8 mouse cellular contexts compared by ENCODE assay signal in genomic region chr11:55459850-55460558, GRCm38 (mm10). TPM values are rescaled to one million over a fixed set of nuclear protein-coding genes. Genes with fewer than 3 reads are reported as not detected.
DNase-seq lines count a peak whose midpoint lies in the region; ATAC-seq and TF ChIP-seq lines count a peak whose summit lies in the region.

No protein-coding gene starts in this region.

- H3K9ac ChIP-seq in embryonic facial prominence, embryonic 11.5 days (replicated peaks; ENCODE audit: low read length): peak overlapping the region; percentile 58
- H3K9ac ChIP-seq in intestine, embryonic 16.5 days (ENCODE audit: low read depth, low read length): peak overlapping the region; percentile 80

- H3K9me3 ChIP-seq in embryonic facial prominence, embryonic 11.5 days (replicated peaks; ENCODE audit: control insufficient read depth, low read length): no peaks in the 10 kb centered on the region
- no peaks in the 10 kb centered on the region for H3K9me3 ChIP-seq in intestine, embryonic 16.5 days (ENCODE audit: control insufficient read depth, low read length)

- intact Hi-C loops in left cerebral cortex, postnatal 36 days (cut with DNase I): no loop called here

- WGBS in kidney, adult 2 months: 9% methylated on average over 3 of the region's 3 CpGs
- WGBS in embryonic facial prominence, embryonic 11.5 days: 29% methylated on average over 3 of the region's 3 CpGs
- 27% methylated on average over 3 of the region's 3 CpGs for WGBS in intestine, embryonic 16.5 days

- DNase-seq in kidney, adult 2 months: peak; percentile 39
- no peak for DNase-seq in kidney, adult 9 months
- peak; percentile 38 for DNase-seq in embryonic facial prominence, embryonic 11.5 days (ENCODE audit: low spot score)
- DNase-seq in B cell, adult 2 months: no peak
- DNase-seq in spleen, adult 18-20 months: no peak
- no peak for DNase-seq in left cerebral cortex, postnatal 36 days (ENCODE audit: low spot score in 2 of 2)

- H3K27me3 ChIP-seq in kidney, adult 2 months (replicated peaks; ENCODE audit: control insufficient read depth, insufficient read depth, low read length): no peaks in the 10 kb centered on the region
- no peaks in the 10 kb centered on the region for H3K27me3 ChIP-seq in embryonic facial prominence, embryonic 11.5 days (ENCODE audit: control insufficient read depth, insufficient read depth, low read length)
- no peaks in the 10 kb centered on the region for H3K27me3 ChIP-seq in intestine, embryonic 16.5 days (replicated peaks; ENCODE audit: control insufficient read depth, insufficient read depth, low read length)
- no peaks in the 10 kb centered on the region for H3K27me3 ChIP-seq in myocyte (ENCODE audit: control insufficient read depth, insufficient read depth, insufficient read length)

- H3K79me2 ChIP-seq in myocyte (ENCODE audit: control insufficient read depth, insufficient read depth): peaks cover 29% of the 10 kb centered on the region

- peak overlapping the region; percentile 4 for H3ac ChIP-seq in myocyte (ENCODE audit: control insufficient read depth, insufficient read length)

- peaks cover 20% of the 10 kb centered on the region; the same call in 1 of the 2 replicates for H3K4me1 ChIP-seq in kidney, adult 2 months (ENCODE audit: control insufficient read depth, insufficient read depth, low read length)
- no peaks in the 10 kb centered on the region; the same call in 1 of the 2 replicates for H3K4me1 ChIP-seq in embryonic facial prominence, embryonic 11.5 days (ENCODE audit: control insufficient read depth, insufficient read depth, low read length)
- H3K4me1 ChIP-seq in intestine, embryonic 16.5 days (ENCODE audit: control insufficient read depth, insufficient read depth, low read length): peaks cover 18% of the 10 kb centered on the region

- H3K4me3 ChIP-seq in kidney, adult 2 months (ENCODE audit: insufficient read depth, low read depth, low read length): peak overlapping the region; percentile 93
- H3K4me3 ChIP-seq in embryonic facial prominence, embryonic 11.5 days (ENCODE audit: low read depth, low read length): peak overlapping the region; percentile 69
- H3K4me3 ChIP-seq in intestine, embryonic 16.5 days (ENCODE audit: low read length): peak overlapping the region; percentile 79
- H3K4me3 ChIP-seq in myocyte: peak overlapping the region; percentile 72

- TF ChIP-seq POLR2A in kidney, adult 2 months (IDR thresholded peaks at IDR 0.05; ENCODE audit: low read depth, low read length): no peak
- TF ChIP-seq POLR2A in myocyte (IDR thresholded peaks at IDR 0.05; ENCODE audit: insufficient read length, low read depth): no peak

- no peaks in the 10 kb centered on the region for H3K36me3 ChIP-seq in kidney, adult 2 months (ENCODE audit: control insufficient read depth, insufficient read depth, low read length)
- H3K36me3 ChIP-seq in embryonic facial prominence, embryonic 11.5 days (replicated peaks; ENCODE audit: control insufficient read depth, insufficient read depth, low read depth, low read length): no peaks in the 10 kb centered on the region
- H3K36me3 ChIP-seq in intestine, embryonic 16.5 days (ENCODE audit: control insufficient read depth, insufficient read depth, low read length): no peaks in the 10 kb centered on the region
- H3K36me3 ChIP-seq in myocyte (ENCODE audit: control insufficient read depth, insufficient read depth): no peaks in the 10 kb centered on the region

- H3K27ac ChIP-seq in kidney, adult 2 months (ENCODE audit: insufficient read depth, low read depth, low read length): peak overlapping the region; percentile 77
- no peak overlapping the region for H3K27ac ChIP-seq in embryonic facial prominence, embryonic 11.5 days (replicated peaks; ENCODE audit: low read depth, low read length)
- peak overlapping the region; percentile 67 for H3K27ac ChIP-seq in intestine, embryonic 16.5 days (ENCODE audit: low read length)

- no peak for ATAC-seq in embryonic facial prominence, embryonic 11.5 days (replicated peaks; ENCODE audit: insufficient number of reproducible peaks, low FRiP score, low TSS enrichment, low read depth)
- no peak for ATAC-seq in intestine, embryonic 16.5 days

- no peak for TF ChIP-seq CTCF in kidney, adult 2 months (conservative IDR thresholded peaks at IDR 0.05; ENCODE audit: insufficient read depth, insufficient read length, low read depth, low read length)

- H3K4me2 ChIP-seq in embryonic facial prominence, embryonic 11.5 days (ENCODE audit: low read depth, low read length): peak overlapping the region; percentile 84
- peak overlapping the region; percentile 84 for H3K4me2 ChIP-seq in intestine, embryonic 16.5 days (ENCODE audit: low read depth, low read length)
- H3K4me2 ChIP-seq in myocyte (ENCODE audit: low read depth): peak overlapping the region; percentile 98

TF ChIP-seq in myocyte, 11 proteins besides CTCF, POLR2A, EP300 and RAD21:
- TF ChIP-seq TCF3 (IDR thresholded peaks at IDR 0.05; ENCODE audit: insufficient read length, low read depth): no peak
- TF ChIP-seq POLR2AphosphoS2 (IDR thresholded peaks at IDR 0.05; ENCODE audit: insufficient read length, low read depth): no peak
- no peak for TF ChIP-seq MAX (IDR thresholded peaks at IDR 0.05; ENCODE audit: low read depth)
- no peak for TF ChIP-seq REST (IDR thresholded peaks at IDR 0.05; ENCODE audit: insufficient read depth, insufficient read length)
- no peak for TF ChIP-seq CEBPB (IDR thresholded peaks at IDR 0.05; ENCODE audit: insufficient read depth, poor library complexity, severe bottlenecking)
- TF ChIP-seq E2F4 (IDR thresholded peaks at IDR 0.05; ENCODE audit: insufficient read depth): no peak
- no peak for TF ChIP-seq USF1 (IDR thresholded peaks at IDR 0.05; ENCODE audit: low read depth)
- no peak for TF ChIP-seq TCF12 (IDR thresholded peaks at IDR 0.05; ENCODE audit: insufficient read depth, poor library complexity, severe bottlenecking)
- TF ChIP-seq MYOG (IDR thresholded peaks at IDR 0.05; ENCODE audit: control insufficient read depth in 1 of 3, insufficient read depth in 1 of 3, insufficient read length in 2 of 3, low read depth in 2 of 3): no peak
- TF ChIP-seq SRF (IDR thresholded peaks at IDR 0.05; ENCODE audit: control insufficient read depth, insufficient read length, low read depth): no peak
- TF ChIP-seq MYOD1 (IDR thresholded peaks at IDR 0.05; ENCODE audit: control insufficient read depth in 1 of 3, insufficient read length in 2 of 3, low read depth in 2 of 3): no peak

RNA-seq across cellular contexts. Expression of gene Atox1, which starts 1.0 kb away (rescaled TPM):
- 698 and 771 TPM in 2 replicates for polyA plus RNA-seq in kidney, adult 2 months (2012; rRNA removed)
- 243 and 262 TPM in 2 replicates for polyA plus RNA-seq in embryonic facial prominence, embryonic 11.5 days (2014; fragmentation: Nextera tagmentation; extraction: Ambion mirVana)
- polyA plus RNA-seq in intestine, embryonic 16.5 days (2015; fragmentation: Nextera tagmentation; extraction: Ambion mirVana): 408 and 413 TPM in 2 replicates
- 264 TPM for polyA plus RNA-seq in myocyte (2012; fragmentation: generic; extraction: Trizol)
- 100 to 1,000 TPM in 1 of 2 experiments, 10 to 100 TPM in 1; 88.1 to 111 TPM for total RNA-seq in left cerebral cortex, postnatal 36 days (2021)

RNA-seq across cellular contexts. Expression of gene G3bp1, which starts 9.5 kb away (rescaled TPM):
- polyA plus RNA-seq in kidney, adult 2 months (2012; rRNA removed): 23.3 and 28.3 TPM in 2 replicates
- polyA plus RNA-seq in embryonic facial prominence, embryonic 11.5 days (2014; fragmentation: Nextera tagmentation; extraction: Ambion mirVana): 261 and 263 TPM in 2 replicates
- 137 and 153 TPM in 2 replicates for polyA plus RNA-seq in intestine, embryonic 16.5 days (2015; fragmentation: Nextera tagmentation; extraction: Ambion mirVana)
- polyA plus RNA-seq in myocyte (2012; fragmentation: generic; extraction: Trizol): 52.2 TPM
- total RNA-seq in left cerebral cortex, postnatal 36 days (2021): 10 to 100 TPM; 31.3 to 34.0 TPM

RNA-seq across cellular contexts. Expression of gene Sparc, which starts 37.0 kb away (rescaled TPM):
- polyA plus RNA-seq in kidney, adult 2 months (2012; rRNA removed): 585 and 720 TPM in 2 replicates
- polyA plus RNA-seq in embryonic facial prominence, embryonic 11.5 days (2014; fragmentation: Nextera tagmentation; extraction: Ambion mirVana): 423 and 462 TPM in 2 replicates
- 1,500 and 1,563 TPM in 2 replicates for polyA plus RNA-seq in intestine, embryonic 16.5 days (2015; fragmentation: Nextera tagmentation; extraction: Ambion mirVana)
- 1,961 TPM for polyA plus RNA-seq in myocyte (2012; fragmentation: generic; extraction: Trizol)
- total RNA-seq in left cerebral cortex, postnatal 36 days (2021): 100 to 1,000 TPM; 215 to 224 TPM

Comparison
In these comparisons a context has a peak if more than half of its experiments do, and no peak if none do; other contexts are left out.
1. DNase-seq: peak in kidney, adult 2 months (single experiment) and embryonic facial prominence, embryonic 11.5 days (single experiment); none in kidney, adult 9 months (single experiment), B cell, adult 2 months (0 of 2), spleen, adult 18-20 months (0 of 2) and left cerebral cortex, postnatal 36 days (0 of 2).
2. Peak in every context shown above with its lines, with median percentiles within 50 percentile points of each other: H3K4me3 ChIP-seq and H3K4me2 ChIP-seq.